Mouse (Mus musculus): ENCODE measurements around the gene Zfp691.

- TF ChIP-seq POLR2A (IDR thresholded peaks at IDR 0.05; ENCODE audit: control insufficient read depth, low read depth, low read length) = no peak
- no peak for TF ChIP-seq CTCF (IDR thresholded peaks at IDR 0.05; ENCODE audit: control insufficient read depth, insufficient read depth, insufficient replicate concordance, low read depth, low read length)
These were observed 7.5 kb upstream of the Zfp691 start for GRCm38 (mm10) chr4:119181456-119181855.
